Mouse (Mus musculus) liver, embryonic 16.5 days (tissue): ENCODE measurements around the gene Mxra7. TPM values are rescaled to one million over a fixed set of nuclear protein-coding genes. Genes with fewer than 3 reads are reported as not detected.

Experiments used
- ATAC-seq: fragments of 200-750 bp; cut with Nextera tagmentation; 2 replicates; pipeline ENCODE4 v1.8.0; 2017; ENCODE audit warnings: low read depth, mild to moderate bottlenecking, moderate number of reproducible peaks, moderate library complexity
- H3K27ac ChIP-seq: fragments of 300-500 bp; sonication (generic); 2 replicates; pipeline ENCODE4 v1.5.1; 2014; ENCODE audit warnings: mild to moderate bottlenecking, low read length
- H3K27me3 ChIP-seq: fragments of 300-500 bp; sonication (generic); 2 replicates; pipeline ENCODE4 v1.6.1; 2014; ENCODE audit warnings: low read depth, low read length, mixed read lengths; ENCODE audit not compliant: control insufficient read depth, insufficient read depth
- H3K36me3 ChIP-seq: fragments of 300-500 bp; sonication (generic); 2 replicates; pipeline ENCODE4 v1.6.1; 2014; ENCODE audit warnings: mild to moderate bottlenecking; ENCODE audit not compliant: control insufficient read depth, insufficient read depth
- H3K4me1 ChIP-seq: fragments of 300-500 bp; sonication (generic); 2 replicates; pipeline ENCODE4 v1.6.1; 2014; ENCODE audit warnings: low read depth, low read length, mixed read lengths; ENCODE audit not compliant: control insufficient read depth
- H3K4me2 ChIP-seq: fragments of 300-500 bp; sonication (generic); 2 replicates; pipeline ENCODE4 v1.6.1; 2014; ENCODE audit warnings: low read depth, low read length, mixed read lengths
- H3K4me3 ChIP-seq: fragments of 300-500 bp; sonication (generic); 2 replicates; pipeline ENCODE4 v1.5.1; 2014; ENCODE audit warnings: low read depth, mild to moderate bottlenecking, low read length
- H3K9ac ChIP-seq: fragments of 300-500 bp; sonication (generic); 2 replicates; pipeline ENCODE4 v1.6.1; 2014; ENCODE audit warnings: low read depth, low read length
- H3K9me3 ChIP-seq: fragments of 300-500 bp; sonication (generic); replicated peaks from 2 replicates; pipeline ENCODE4 v1.6.1; 2016; ENCODE audit warnings: low read length; ENCODE audit not compliant: control insufficient read depth
- WGBS: fragments of 180-500 bp; shearing (Covaris S2); extraction: QIAGEN DNeasy Blood & Tissue Kit; methylation state at CpG from one replicate; pipeline ENCODE4 v1.1.7; 2014; ENCODE audit not compliant: insufficient replicate concordance; 5-methylcytosine and 5-hydroxymethylcytosine counted together
- polyA plus RNA-seq: library from polyadenylated mRNA; unstranded; fragments of >200 nt; fragmentation: Nextera tagmentation; extraction: Ambion mirVana; gene quantifications from 2 replicates; pipeline ENCODE4 v1.2.1, GENCODE M21; 2015

Mxra7 gene
- polyA plus RNA-seq, 1 experiment from 2014 or later: 1.4 TPM

DNA sequence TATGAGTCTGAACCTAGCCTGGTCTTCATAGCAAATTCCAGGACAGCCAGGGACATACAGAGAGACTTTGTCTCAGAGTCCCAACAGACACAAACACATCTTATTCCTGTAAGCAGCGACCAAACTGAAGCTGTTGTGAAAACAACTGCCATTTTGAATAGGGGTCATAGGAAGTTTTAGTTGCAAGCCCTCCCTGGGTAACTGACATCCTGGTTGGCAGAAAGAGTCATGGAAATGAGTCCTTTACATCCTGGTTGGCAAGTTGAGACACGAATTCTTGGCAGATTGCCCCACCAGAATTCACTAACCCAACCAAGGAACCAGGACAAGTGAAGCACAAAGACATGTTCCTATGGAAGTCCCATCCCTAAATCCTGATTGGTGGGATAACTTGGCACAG, 54.6 kb downstream of the Mxra7 start:
- H3K27me3 ChIP-seq: no peaks in the 10 kb centered on the region
- no peak overlapping the region for H3K4me2 ChIP-seq
- H3K27ac ChIP-seq: no peak overlapping the region
- no peak overlapping the region for H3K9ac ChIP-seq
- H3K36me3 ChIP-seq: no peaks in the 10 kb centered on the region
- H3K4me1 ChIP-seq: no peaks in the 10 kb centered on the region
- H3K9me3 ChIP-seq: no peaks in the 10 kb centered on the region
- no peak overlapping the region for H3K4me3 ChIP-seq
- ATAC-seq: no peak
- WGBS: 23% methylated on average over 2 of the region's 2 CpGs

GRCm38 (mm10) chr11:116769873-116770272, 58.0 kb downstream of the Mxra7 start:
- Histone ChIP-seq H3K9ac (no peak overlapping the region), H3K27ac (no peak overlapping the region), H3K27me3 (no peaks in the 10 kb centered on the region), H3K4me3 (no peak overlapping the region), H3K4me1 (no peaks in the 10 kb centered on the region), H3K4me2 (no peak overlapping the region), H3K36me3 (no peaks in the 10 kb centered on the region), H3K9me3 (no peaks in the 10 kb centered on the region)
- 54% methylated on average over 5 of the region's 5 CpGs for WGBS
- no peak for ATAC-seq

GRCm38 (mm10) chr11:116764946-116765345, 62.9 kb downstream of the Mxra7 start:
- Histone ChIP-seq H3K27ac (no peak overlapping the region), H3K4me3 (no peak overlapping the region), H3K4me1 (no peaks in the 10 kb centered on the region), H3K4me2 (no peak overlapping the region), H3K27me3 (no peaks in the 10 kb centered on the region), H3K9ac (no peak overlapping the region), H3K9me3 (no peaks in the 10 kb centered on the region), H3K36me3 (no peaks in the 10 kb centered on the region)
- ATAC-seq: no peak
- WGBS: 57% methylated on average over 2 of the region's 2 CpGs

GRCm38 (mm10) chr11:116764346-116764745, 63.5 kb downstream of the Mxra7 start:
- 79% methylated on average over 7 of the region's 7 CpGs for WGBS
- H3K4me1 ChIP-seq: no peaks in the 10 kb centered on the region
- no peaks in the 10 kb centered on the region for H3K36me3 ChIP-seq
- H3K27me3 ChIP-seq: no peaks in the 10 kb centered on the region
- no peak overlapping the region for H3K9ac ChIP-seq
- no peak overlapping the region for H3K4me2 ChIP-seq
- H3K4me3 ChIP-seq: no peak overlapping the region
- no peaks in the 10 kb centered on the region for H3K9me3 ChIP-seq
- H3K27ac ChIP-seq: no peak overlapping the region
- no peak for ATAC-seq

DNA sequence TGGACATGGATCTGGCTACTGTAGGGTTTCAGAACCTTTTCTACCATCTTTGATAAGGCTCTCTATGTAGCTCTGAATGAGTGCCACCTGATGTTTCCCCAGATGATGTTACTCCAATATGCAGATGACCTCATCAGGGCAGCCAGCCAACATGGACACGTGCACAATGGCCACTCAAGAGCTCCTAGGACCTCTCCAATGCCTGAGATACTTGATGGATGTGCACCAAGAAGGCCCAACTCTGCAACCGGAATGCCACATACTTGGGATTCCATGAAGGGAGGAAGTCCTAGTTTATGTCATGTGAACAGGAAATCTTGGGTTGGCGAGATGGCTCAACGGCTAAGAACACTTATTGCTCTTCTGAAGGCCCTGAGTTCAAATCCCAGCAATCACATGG, 72.7 kb downstream of the Mxra7 start:
- Histone ChIP-seq H3K27ac (no peak overlapping the region), H3K9me3 (no peaks in the 10 kb centered on the region), H3K36me3 (no peaks in the 10 kb centered on the region), H3K4me3 (no peak overlapping the region), H3K27me3 (no peaks in the 10 kb centered on the region), H3K4me1 (no peaks in the 10 kb centered on the region), H3K9ac (no peak overlapping the region), H3K4me2 (no peak overlapping the region)
- no peak for ATAC-seq
- WGBS: 62% methylated on average over 4 of the region's 4 CpGs

- Histone ChIP-seq H3K9ac (no peak overlapping the region), H3K4me1 (no peaks in the 10 kb centered on the region), H3K27ac (no peak overlapping the region), H3K9me3 (no peaks in the 10 kb centered on the region), H3K4me3 (no peak overlapping the region), H3K4me2 (no peak overlapping the region), H3K36me3 (no peaks in the 10 kb centered on the region), H3K27me3 (no peaks in the 10 kb centered on the region)
- WGBS: 48% methylated on average over 5 of the region's 5 CpGs
- ATAC-seq: no peak
Observed at GRCm38 (mm10) chr11:116753674-116754470, 74.0 kb downstream of the Mxra7 start.

Other genes with a start within 250 kb of the Mxra7 start
- gene Ube2o, start 246.6 kb downstream of the Mxra7 start, polyA plus RNA-seq: 15.1 and 18.1 TPM in 2 replicates
- gene Aanat, start 241.6 kb downstream of the Mxra7 start, polyA plus RNA-seq: not detected in 2 replicates
- gene Rhbdf2, start 201.0 kb downstream of the Mxra7 start, polyA plus RNA-seq: 6.7 and 7.7 TPM in 2 replicates
- gene Prcd, start 174.5 kb downstream of the Mxra7 start, polyA plus RNA-seq: 0.12 TPM in 1 of 2 replicates, not detected in the other
- 1.1 and 1.2 TPM in 2 replicates for gene Cygb, start 173.7 kb downstream of the Mxra7 start, polyA plus RNA-seq
- not detected in 2 replicates for gene St6galnac1, start 52.5 kb downstream of the Mxra7 start, polyA plus RNA-seq
- gene Mettl23, start 15.2 kb upstream of the Mxra7 start, polyA plus RNA-seq: 31.6 and 33.0 TPM in 2 replicates
- 23.4 and 25.4 TPM in 2 replicates for gene Jmjd6, start 15.4 kb upstream of the Mxra7 start, polyA plus RNA-seq
- gene Mfsd11, start 24.4 kb upstream of the Mxra7 start, polyA plus RNA-seq: 9.4 and 10.1 TPM in 2 replicates
- 345 and 360 TPM in 2 replicates for gene Srsf2, start 25.0 kb upstream of the Mxra7 start, polyA plus RNA-seq
- gene Mgat5b, start 90.8 kb upstream of the Mxra7 start, polyA plus RNA-seq: 0.05 TPM in 1 of 2 replicates, not detected in the other